In the genomic region with DNA sequence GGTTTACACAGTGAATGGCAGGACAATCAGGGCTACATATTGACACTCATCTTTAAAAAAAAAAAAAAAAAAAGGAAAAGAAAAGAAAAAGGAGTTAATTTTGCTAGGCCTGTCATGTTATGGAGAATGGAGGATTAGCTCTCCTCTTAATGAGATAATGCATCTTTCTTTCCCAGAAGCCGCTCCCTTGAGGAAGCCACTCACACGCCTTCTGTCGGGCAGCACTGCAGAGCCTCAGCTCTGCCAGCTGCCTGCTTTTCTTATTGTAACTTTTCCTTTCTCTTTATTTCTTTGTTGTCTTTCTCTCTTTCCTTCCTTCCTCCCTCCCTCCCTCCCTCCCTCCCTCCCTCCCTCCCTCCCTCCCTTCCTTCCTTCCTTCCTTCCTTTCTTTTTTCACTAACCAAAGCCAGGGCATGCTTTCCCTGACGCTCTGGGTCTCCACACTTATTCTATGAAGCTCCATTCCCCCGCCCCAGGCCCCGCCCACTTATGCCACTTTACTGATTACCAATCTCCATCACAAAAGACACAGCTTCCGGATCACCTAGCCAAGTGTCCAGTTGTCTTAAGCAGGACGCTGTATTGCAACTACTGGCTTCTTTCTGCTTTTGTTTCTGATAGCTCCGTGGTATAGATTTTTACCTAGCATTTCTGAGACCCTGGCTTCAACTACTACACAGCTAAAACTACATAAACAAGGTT, we compare ENCODE assay signal across 8 mouse cellular contexts. TPM values are rescaled to one million over a fixed set of nuclear protein-coding genes. Genes with fewer than 3 reads are reported as not detected.
DNase-seq lines count a peak whose midpoint lies in the region; ATAC-seq and TF ChIP-seq lines count a peak whose summit lies in the region.

No protein-coding gene starts in this region.

- peaks cover 84% of the 10 kb centered on the region for H3K4me1 ChIP-seq in E14TG2a.4 (replicated peaks; ENCODE audit: low read depth, low read length)
- H3K4me1 ChIP-seq in forebrain, embryonic 16.5 days (replicated peaks; ENCODE audit: control insufficient read depth, insufficient read depth, low read length): peaks cover 6% of the 10 kb centered on the region
- peaks cover 3% of the 10 kb centered on the region; the same call in 1 of the 2 replicates for H3K4me1 ChIP-seq in midbrain, embryonic 11.5 days (ENCODE audit: control insufficient read depth, insufficient read depth, low read length)

- DNase-seq in embryo, embryonic 11 days: peak; percentile 18
- DNase-seq in embryo, embryonic 9.5 days (ENCODE audit: extremely low spot score): no peak
- DNase-seq in midbrain, embryonic 11.5 days (ENCODE audit: low spot score, missing footprints): no peak
- DNase-seq in thymus, postnatal 4 days: no peak
- no peak for DNase-seq in frontal cortex, postnatal 14 days (ENCODE audit: low spot score in 2 of 2)
- no peak for DNase-seq in ovary, postnatal 36 days (ENCODE audit: low spot score)

- 0 out of 2 replicates have a peak, but pooled peaks cover 2% of the 10 kb centered on the region for H3K27me3 ChIP-seq in E14TG2a.4 (ENCODE audit: insufficient read depth, low read length)
- no peaks in the 10 kb centered on the region for H3K27me3 ChIP-seq in forebrain, embryonic 16.5 days (replicated peaks; ENCODE audit: control insufficient read depth, insufficient read depth, low read length)
- H3K27me3 ChIP-seq in midbrain, embryonic 11.5 days (ENCODE audit: control insufficient read depth, insufficient read depth, low read length): no peaks in the 10 kb centered on the region

- no peak for TF ChIP-seq CTCF in E14TG2a.4 (conservative IDR thresholded peaks at IDR 0.05; ENCODE audit: low read length)

- no peaks in the 10 kb centered on the region for H3K36me3 ChIP-seq in E14TG2a.4 (ENCODE audit: insufficient read depth, low read length)
- no peaks in the 10 kb centered on the region for H3K36me3 ChIP-seq in forebrain, embryonic 16.5 days (ENCODE audit: control insufficient read depth, insufficient read depth)
- H3K36me3 ChIP-seq in midbrain, embryonic 11.5 days (ENCODE audit: control insufficient read depth, insufficient read depth, low read length): no peaks in the 10 kb centered on the region

- H3K9ac ChIP-seq in forebrain, embryonic 16.5 days (replicated peaks; ENCODE audit: low read depth, low read length): no peak overlapping the region
- 0 out of 2 replicates have a peak overlapping the region, but pooled peaks have one; percentile 9 for H3K9ac ChIP-seq in midbrain, embryonic 11.5 days (ENCODE audit: low read length)

- 1% methylated on average over 9 of the region's 9 CpGs for WGBS in forebrain, embryonic 16.5 days
- 16% methylated on average over 8 of the region's 9 CpGs for WGBS in midbrain, embryonic 11.5 days

- peak; percentile 65 for ATAC-seq in forebrain, embryonic 16.5 days
- peak; percentile 76 for ATAC-seq in midbrain, embryonic 11.5 days (ENCODE audit: low FRiP score)

- no peaks in the 10 kb centered on the region for H3K9me3 ChIP-seq in E14TG2a.4 (ENCODE audit: low read length)
- no peaks in the 10 kb centered on the region for H3K9me3 ChIP-seq in forebrain, embryonic 16.5 days (ENCODE audit: control insufficient read depth, low read length)
- no peaks in the 10 kb centered on the region for H3K9me3 ChIP-seq in midbrain, embryonic 11.5 days (ENCODE audit: control insufficient read depth, low read length)

- H3K27ac ChIP-seq in forebrain, embryonic 16.5 days (ENCODE audit: low read length): no peak overlapping the region
- H3K27ac ChIP-seq in midbrain, embryonic 11.5 days (ENCODE audit: low read depth, low read length): no peak overlapping the region

- peak overlapping the region; percentile 57; the same call in 1 of the 2 replicates for H3K4me3 ChIP-seq in E14TG2a.4 (replicated peaks; ENCODE audit: low read length)
- H3K4me3 ChIP-seq in forebrain, embryonic 16.5 days (replicated peaks; ENCODE audit: low read length): 0 out of 2 replicates have a peak overlapping the region, but pooled peaks have one; percentile 14
- no peak overlapping the region for H3K4me3 ChIP-seq in midbrain, embryonic 11.5 days (ENCODE audit: low read depth, low read length)

- H3K4me2 ChIP-seq in forebrain, embryonic 16.5 days (ENCODE audit: low read length): peak overlapping the region; percentile 44
- peak overlapping the region; percentile 32; the same call in 1 of the 2 replicates for H3K4me2 ChIP-seq in midbrain, embryonic 11.5 days

RNA-seq across cellular contexts. Expression of a gene that starts 23.8 kb away (rescaled TPM):
- polyA plus RNA-seq in forebrain, embryonic 16.5 days (2015; fragmentation: Nextera tagmentation; extraction: Ambion mirVana): 1.7 and 1.8 TPM in 2 replicates
- polyA plus RNA-seq in midbrain, embryonic 11.5 days (2014; fragmentation: Nextera tagmentation; extraction: Ambion mirVana): 1.8 and 2.0 TPM in 2 replicates

RNA-seq across cellular contexts. Expression of a gene that starts 54.1 kb away (rescaled TPM):
- 3.0 and 4.0 TPM in 2 replicates for polyA plus RNA-seq in forebrain, embryonic 16.5 days (2015; fragmentation: Nextera tagmentation; extraction: Ambion mirVana)
- polyA plus RNA-seq in midbrain, embryonic 11.5 days (2014; fragmentation: Nextera tagmentation; extraction: Ambion mirVana): 0.33 and 0.36 TPM in 2 replicates
